Mouse (Mus musculus) embryonic facial prominence, embryonic 10.5 days (tissue): ENCODE measurements around the gene Armc9. TPM values are rescaled to one million over a fixed set of nuclear protein-coding genes. Genes with fewer than 3 reads are reported as not detected.

Source experiments
- DNase-seq: peaks from one replicate; pipeline ENCODE4 v3.0.0-alpha.2; 2017; ENCODE audit warnings: low spot score
- H3K27ac ChIP-seq: fragments of 300-500 bp; sonication (generic); replicated peaks from 2 replicates; pipeline ENCODE4 v1.5.1; 2016; ENCODE audit warnings: mild to moderate bottlenecking
- H3K27me3 ChIP-seq: fragments of 300-500 bp; sonication (generic); replicated peaks from 2 replicates; pipeline ENCODE4 v1.6.1; 2016; ENCODE audit warnings: low read depth, mild to moderate bottlenecking; ENCODE audit not compliant: poor library complexity, severe bottlenecking
- H3K36me3 ChIP-seq: fragments of 300-500 bp; sonication (generic); replicated peaks from 2 replicates; pipeline ENCODE4 v1.6.1; 2016; ENCODE audit warnings: mild to moderate bottlenecking, moderate library complexity
- H3K4me1 ChIP-seq: fragments of 300-500 bp; sonication (generic); 2 replicates; pipeline ENCODE4 v1.6.1; 2016
- H3K4me3 ChIP-seq: fragments of 300-500 bp; sonication (generic); 2 replicates; pipeline ENCODE4 v1.5.1; 2016; ENCODE audit warnings: mild to moderate bottlenecking, moderate library complexity
- H3K9me3 ChIP-seq: fragments of 300-500 bp; sonication (generic); 2 replicates; pipeline ENCODE4 v1.6.1; 2016; ENCODE audit warnings: mild to moderate bottlenecking
- WGBS: fragments of 180-500 bp; shearing (Covaris S2); methylation state at CpG from one replicate; pipeline ENCODE4 v1.1.7; 2016; 5-methylcytosine and 5-hydroxymethylcytosine counted together
- polyA plus RNA-seq: library from polyadenylated mRNA; unstranded; fragments of >200 nt; fragmentation: Nextera tagmentation; extraction: Ambion mirVana; gene quantifications from 2 replicates; pipeline ENCODE4 v1.2.1, GENCODE M21; 2016

Armc9 gene
- 35.8 and 37.6 TPM in 2 replicates for polyA plus RNA-seq

GRCm38 (mm10) chr1:86154133-86154823 lies at the start of gene Armc9:
Gene Armc9 (plus strand): TSS chr1:86154780.
- DNase-seq: peak; percentile 97
- Histone ChIP-seq H3K27me3 (no peaks in the 10 kb centered on the region), H3K9me3 (no peaks in the 10 kb centered on the region), H3K4me1 (peaks cover 20% of the 10 kb centered on the region), H3K27ac (peak within 1 kb of the TSS; percentile 87), H3K36me3 (peaks cover 12% of the 10 kb centered on the region), H3K4me3 (peak within 1 kb of the TSS; percentile 92)
- 5% methylated on average over 40 of the region's 40 CpGs for WGBS

- Histone ChIP-seq H3K36me3 (peaks cover 42% of the 10 kb centered on the region), H3K4me1 (no peaks in the 10 kb centered on the region), H3K9me3 (no peaks in the 10 kb centered on the region), H3K4me3 (no peak overlapping the region), H3K27me3 (no peaks in the 10 kb centered on the region), H3K27ac (no peak overlapping the region)
- no peak for DNase-seq
- WGBS: 93% methylated on average over 1 of the region's 1 CpGs
These were observed 49.5 kb upstream of the Armc9 start for GRCm38 (mm10) chr1:86105054-86105453.

GRCm38 (mm10) chr1:86111779-86112178 lies 42.8 kb upstream of the Armc9 start, which contains the start of gene Htr2b:
Gene Htr2b (minus strand): TSS chr1:86111970.
- no peaks in the 10 kb centered on the region for H3K9me3 ChIP-seq
- WGBS: 83% methylated on average over 6 of the region's 6 CpGs

GRCm38 (mm10) chr1:86114141-86114540 lies 40.4 kb upstream of the Armc9 start:
- H3K4me3 ChIP-seq: no peak overlapping the region
- no peak overlapping the region for H3K27ac ChIP-seq
- no peaks in the 10 kb centered on the region for H3K4me1 ChIP-seq
- no peak for DNase-seq
- H3K9me3 ChIP-seq: no peaks in the 10 kb centered on the region
- H3K27me3 ChIP-seq: no peaks in the 10 kb centered on the region
- peaks cover 45% of the 10 kb centered on the region for H3K36me3 ChIP-seq
- 92% methylated on average over 3 of the region's 3 CpGs for WGBS

More at GRCm38 (mm10) chr1:86111779-86112178, 42.8 kb upstream of the Armc9 start, which contains the start of gene Htr2b:
- H3K36me3 ChIP-seq: peaks cover 27% of the 10 kb centered on the region
- no peak within 1 kb of the TSS for H3K27ac ChIP-seq
- H3K27me3 ChIP-seq: no peaks in the 10 kb centered on the region
- H3K4me3 ChIP-seq: no peak within 1 kb of the TSS
- DNase-seq: no peak
- no peaks in the 10 kb centered on the region for H3K4me1 ChIP-seq

- H3K9me3 ChIP-seq: no peaks in the 10 kb centered on the region
- no peaks in the 10 kb centered on the region for H3K4me1 ChIP-seq
- H3K36me3 ChIP-seq: peaks cover 91% of the 10 kb centered on the region
- no peak for DNase-seq
- no peaks in the 10 kb centered on the region for H3K27me3 ChIP-seq
- H3K27ac ChIP-seq: no peak overlapping the region
- whole genome bisulfite sequencing: 96% methylated on average over 4 of the region's 4 CpGs
- H3K4me3 ChIP-seq: no peak overlapping the region
These were observed 35.0 kb upstream of the Armc9 start for GRCm38 (mm10) chr1:86119549-86119948.

- no peak overlapping the region for H3K27ac ChIP-seq
These were observed 28.5 kb upstream of the Armc9 start for GRCm38 (mm10) chr1:86126036-86126435.

GRCm38 (mm10) chr1:86133337-86133736 lies 21.2 kb upstream of the Armc9 start, which contains the start of gene Gm21972:
Gene Gm21972 (plus strand): TSS chr1:86133637.
- H3K4me1 ChIP-seq: no peaks in the 10 kb centered on the region
- DNase-seq: no peak
- no peak within 1 kb of the TSS for H3K27ac ChIP-seq
- 96% methylated on average over 4 of the region's 4 CpGs for WGBS
- H3K27me3 ChIP-seq: no peaks in the 10 kb centered on the region
- no peak within 1 kb of the TSS for H3K4me3 ChIP-seq
- H3K36me3 ChIP-seq: peaks cover 94% of the 10 kb centered on the region
- no peaks in the 10 kb centered on the region for H3K9me3 ChIP-seq

More at GRCm38 (mm10) chr1:86126036-86126435, 28.5 kb upstream of the Armc9 start:
- WGBS: 95% methylated on average over 2 of the region's 2 CpGs
- H3K27me3 ChIP-seq: no peaks in the 10 kb centered on the region
- H3K9me3 ChIP-seq: no peaks in the 10 kb centered on the region
- no peak overlapping the region for H3K4me3 ChIP-seq
- H3K4me1 ChIP-seq: no peaks in the 10 kb centered on the region
- peaks cover 100% of the 10 kb centered on the region for H3K36me3 ChIP-seq
- DNase-seq: no peak

GRCm38 (mm10) chr1:86135315-86135714 lies 19.3 kb upstream of the Armc9 start:
- Histone ChIP-seq H3K9me3 (no peaks in the 10 kb centered on the region), H3K4me3 (no peak overlapping the region), H3K4me1 (no peaks in the 10 kb centered on the region), H3K36me3 (peaks cover 92% of the 10 kb centered on the region), H3K27ac (no peak overlapping the region), H3K27me3 (no peaks in the 10 kb centered on the region)
- no peak for DNase-seq
- WGBS: 92% methylated on average over 6 of the region's 6 CpGs

- peaks cover 60% of the 10 kb centered on the region for H3K36me3 ChIP-seq
- no peak overlapping the region for H3K4me3 ChIP-seq
- WGBS: 88% methylated on average over 3 of the region's 3 CpGs
- H3K27me3 ChIP-seq: no peaks in the 10 kb centered on the region
- H3K27ac ChIP-seq: no peak overlapping the region
- no peak for DNase-seq
- no peaks in the 10 kb centered on the region for H3K4me1 ChIP-seq
- H3K9me3 ChIP-seq: no peaks in the 10 kb centered on the region
These were observed 13.5 kb upstream of the Armc9 start for GRCm38 (mm10) chr1:86141081-86141480.

- Histone ChIP-seq H3K9me3 (no peaks in the 10 kb centered on the region), H3K27me3 (no peaks in the 10 kb centered on the region), H3K36me3 (peaks cover 40% of the 10 kb centered on the region), H3K4me1 (no peaks in the 10 kb centered on the region), H3K4me3 (no peak overlapping the region), H3K27ac (no peak overlapping the region)
- 85% methylated on average over 4 of the region's 4 CpGs for WGBS
- DNase-seq: no peak
These were observed 11.4 kb upstream of the Armc9 start for GRCm38 (mm10) chr1:86143165-86143564.

- 77% methylated on average over 21 of the region's 21 CpGs for WGBS
- Histone ChIP-seq H3K9me3 (no peaks in the 10 kb centered on the region), H3K27ac (no peak overlapping the region), H3K36me3 (peaks cover 29% of the 10 kb centered on the region), H3K4me3 (no peak overlapping the region), H3K27me3 (no peaks in the 10 kb centered on the region), H3K4me1 (no peaks in the 10 kb centered on the region)
- no peak for DNase-seq
These were observed 10.3 kb upstream of the Armc9 start for GRCm38 (mm10) chr1:86144001-86144944.

GRCm38 (mm10) chr1:86146293-86146692 lies 8.3 kb upstream of the Armc9 start:
- H3K4me3 ChIP-seq: no peak overlapping the region

More at GRCm38 (mm10) chr1:86146293-86146692, 8.3 kb upstream of the Armc9 start:
- H3K9me3 ChIP-seq: no peaks in the 10 kb centered on the region
- no peaks in the 10 kb centered on the region for H3K4me1 ChIP-seq
- H3K27me3 ChIP-seq: no peaks in the 10 kb centered on the region
- H3K27ac ChIP-seq: no peak overlapping the region
- peaks cover 11% of the 10 kb centered on the region for H3K36me3 ChIP-seq
- WGBS: 91% methylated on average over 5 of the region's 5 CpGs
- no peak for DNase-seq
